Mouse (Mus musculus): ENCODE measurements around the gene Ephb1.

DNA sequence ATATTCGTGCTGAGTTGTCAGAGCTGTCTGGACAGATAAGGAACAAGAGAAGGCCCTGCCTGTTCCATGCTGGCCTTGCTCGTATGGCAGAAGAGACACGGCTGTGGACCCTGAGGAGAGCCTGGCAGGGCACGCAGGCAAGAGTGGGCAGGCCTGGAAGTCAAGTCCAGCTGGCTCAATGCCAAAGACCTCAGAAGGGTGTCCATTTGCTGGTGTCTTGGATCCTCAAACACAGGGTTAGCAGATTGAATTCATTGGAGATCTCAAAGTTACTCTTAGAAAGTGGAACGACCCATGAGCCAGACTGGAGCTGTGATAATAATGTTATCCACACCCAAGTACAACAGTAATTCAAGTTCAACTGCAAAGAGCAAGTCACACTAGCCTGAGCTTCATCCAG is 273.6 kb downstream of the Ephb1 start:
- no peak for TF ChIP-seq POLR2A (IDR thresholded peaks at IDR 0.05; ENCODE audit: insufficient read depth, low read depth, low read length)
- no peak for TF ChIP-seq CTCF (IDR thresholded peaks at IDR 0.05; ENCODE audit: insufficient read depth, low read depth, low read length)

Measured in olfactory bulb, adult 2 months (tissue).